Mouse (Mus musculus): Measurements from ENCODE around the gene Spef1.
"Not testable (repeated sequence)": the region's sequence is repeated elsewhere in the genome, so short reads cannot be mapped to it uniquely, and the experiment has no call there.

The Spef1 gene

GRCm38 (mm10) chr2:131186771-131187601 is at the start of gene Spef1, which contains the start of gene Cdc25b:
Gene Spef1 (minus strand): TSS chr2:131187282.
Gene Cdc25b (plus strand): TSS chr2:131186949.
- peak; percentile 79 to 84 for DNase-seq (ENCODE audit: low spot score in 2 of 2)

DNA sequence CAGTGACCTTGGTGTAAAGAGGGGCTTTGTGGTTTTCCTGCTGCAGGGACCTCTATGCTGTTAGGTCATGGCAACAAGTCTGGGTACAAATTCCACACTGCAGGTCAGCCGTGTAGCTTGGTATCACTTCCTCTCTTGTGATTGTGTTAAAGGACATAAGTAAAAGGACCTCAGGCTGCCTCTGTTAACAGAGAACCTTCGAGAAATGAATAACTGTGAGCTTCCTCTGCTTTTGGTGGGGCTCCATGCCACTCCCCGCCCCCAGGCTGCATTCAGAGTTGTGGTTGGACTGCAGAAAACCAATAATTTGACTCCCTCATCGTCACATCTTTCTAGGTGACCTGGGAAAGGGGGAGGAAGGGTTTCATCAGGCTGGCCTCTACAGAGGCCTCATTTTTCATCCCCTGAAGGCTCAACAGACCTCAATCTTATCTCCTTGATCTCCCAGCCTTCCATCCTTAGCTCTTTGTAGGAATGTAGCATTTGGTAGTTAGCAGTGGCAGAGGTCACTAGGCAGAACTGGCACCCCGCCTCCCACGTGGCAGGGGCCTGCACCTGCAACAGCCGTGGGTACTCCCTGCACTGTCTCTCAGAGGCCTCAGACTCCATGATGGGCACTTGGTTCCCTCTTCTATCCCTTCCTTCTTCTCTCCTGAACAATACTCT is 48.0 kb upstream of the Spef1 start:
- no peak for DNase-seq (ENCODE audit: low spot score in 2 of 2)

DNA sequence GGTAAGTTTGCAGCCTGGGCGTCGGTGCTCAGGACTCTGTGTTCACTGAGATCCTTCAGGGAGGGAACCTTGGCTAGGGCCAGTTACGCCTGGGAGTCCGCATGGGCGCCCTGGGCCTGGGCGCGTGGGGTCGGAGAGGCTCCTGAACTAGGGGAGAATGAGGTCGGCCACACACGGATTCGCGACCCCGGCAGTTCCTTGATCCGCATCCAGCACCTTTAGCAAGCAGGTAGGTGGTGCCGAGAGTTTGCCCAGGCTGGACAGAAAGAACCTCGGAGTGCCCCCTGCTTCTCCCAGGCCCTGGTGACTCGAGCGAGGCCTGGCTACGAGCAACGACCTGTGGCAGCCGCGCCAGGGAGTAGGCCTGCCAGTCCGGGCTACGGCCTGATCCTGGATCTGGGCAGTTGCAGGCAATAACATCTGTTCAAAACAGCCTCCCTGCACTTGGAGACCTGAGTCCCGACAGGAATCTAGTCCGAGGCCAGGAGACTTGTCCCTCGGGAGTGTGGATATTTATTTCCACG is 47.1 kb upstream of the Spef1 start:
- no peak for DNase-seq (ENCODE audit: low spot score in 2 of 2)

DNA sequence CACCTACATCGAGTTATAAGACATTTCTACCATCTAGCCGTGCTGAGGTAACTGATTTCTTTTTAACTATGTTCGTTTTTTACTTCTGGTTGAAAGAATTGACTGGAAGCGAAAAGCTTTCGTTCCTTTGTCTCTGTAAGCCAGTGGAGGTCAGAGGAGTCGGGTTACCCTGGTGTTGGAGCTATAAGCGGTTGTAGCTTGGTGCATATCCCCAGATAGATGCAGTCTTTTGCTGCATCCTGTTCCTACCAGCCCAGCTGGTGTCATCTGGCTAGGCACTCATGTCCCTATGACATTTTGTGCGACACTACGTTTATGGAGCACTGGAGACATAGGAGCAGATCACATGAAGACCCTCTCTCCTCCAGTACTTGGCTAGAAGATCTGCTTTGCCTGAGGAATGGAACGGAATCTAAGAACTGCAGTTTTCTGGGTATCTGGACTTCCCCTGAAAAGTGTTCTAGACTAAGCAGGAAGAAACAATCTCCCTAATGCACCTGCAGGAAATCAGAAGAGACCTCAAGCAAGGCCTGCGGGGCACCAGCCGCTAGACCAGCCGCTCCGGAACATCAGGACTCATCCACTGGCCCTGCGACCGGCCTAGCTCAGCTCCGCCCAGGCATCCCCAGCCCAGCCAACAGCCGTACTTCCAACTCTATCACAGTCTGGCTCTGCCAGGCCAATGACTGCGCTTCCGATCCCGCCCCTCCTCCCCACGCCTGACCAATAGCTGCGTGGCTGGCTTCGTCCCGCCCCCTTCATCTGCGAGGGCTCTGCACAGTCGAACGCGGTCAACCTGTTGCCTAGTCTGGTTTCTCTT is 46.4 kb upstream of the Spef1 start, which contains the start of gene Mavs:
Gene Mavs, plus strand, starts transcription at position 757 of the 820 bp plus-strand sequence.
- peak; percentile 89 to 96 for DNase-seq (ENCODE audit: low spot score in 2 of 2)

DNA sequence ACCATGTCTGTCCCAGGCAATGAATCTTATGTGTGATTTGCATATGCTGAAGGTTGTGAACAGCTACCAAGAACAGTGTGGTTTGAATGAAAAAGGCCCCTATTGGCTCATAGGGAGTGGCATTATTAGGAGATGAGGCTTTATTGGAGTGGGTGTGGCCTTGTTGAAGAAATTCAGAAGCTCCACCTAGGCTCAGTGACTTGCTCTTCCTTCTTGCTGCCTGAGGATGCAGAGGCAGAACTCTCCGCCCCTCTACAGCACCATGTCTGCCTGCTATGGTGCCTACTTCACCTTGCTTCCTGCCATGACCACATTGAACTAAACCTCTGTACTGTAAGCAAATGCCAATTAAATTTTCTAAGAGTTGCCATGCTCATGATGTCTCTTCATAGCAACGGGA is 45.5 kb upstream of the Spef1 start:
- DNase-seq (ENCODE audit: low spot score in 2 of 2), result no peak

DNA sequence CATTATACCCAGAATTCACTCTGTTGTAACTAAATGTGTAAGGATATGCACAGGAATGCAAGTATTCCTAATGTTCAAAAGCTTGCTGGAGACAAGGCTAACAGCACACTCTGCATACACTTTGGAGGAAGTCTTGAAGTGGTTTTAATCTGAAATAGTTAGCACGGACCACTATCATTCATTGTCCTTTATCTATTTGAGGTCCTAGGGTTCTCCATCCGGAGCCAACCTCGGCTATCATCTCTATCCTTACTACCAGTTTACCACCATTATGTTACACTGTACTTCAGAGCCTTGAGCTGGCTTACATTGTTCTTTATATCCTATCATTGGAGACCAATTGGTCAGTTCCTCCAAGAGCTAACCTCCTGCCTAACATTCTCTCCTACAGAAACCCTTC is 40.2 kb upstream of the Spef1 start:
- DNase-seq (ENCODE audit: low spot score in 2 of 2), result no peak

DNA sequence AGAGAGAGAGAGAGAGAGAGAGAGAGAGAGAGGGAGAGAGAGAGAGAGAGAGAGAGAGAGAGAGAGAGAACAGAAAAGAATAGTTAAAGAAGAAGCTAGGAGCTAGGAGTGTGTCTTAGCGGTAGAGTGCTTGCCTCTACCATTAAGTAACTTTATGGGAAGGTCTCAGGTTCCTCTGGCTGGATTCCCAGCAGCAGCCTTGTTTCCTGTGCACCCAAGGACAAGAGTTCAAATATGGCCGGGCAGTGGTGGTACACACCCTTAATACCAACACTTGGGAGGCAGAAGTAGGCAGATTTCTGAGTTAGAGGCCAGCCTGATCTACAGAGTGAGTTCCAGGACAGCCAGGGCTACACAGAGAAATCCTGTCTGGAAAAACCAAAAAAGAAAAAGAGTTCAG is 39.6 kb upstream of the Spef1 start:
- DNase-seq (ENCODE audit: low spot score in 2 of 2), result not testable (repeated sequence)

- no peak for DNase-seq (ENCODE audit: low spot score in 2 of 2)
Measured at GRCm38 (mm10) chr2:131225178-131225577, 38.1 kb upstream of the Spef1 start.

DNA sequence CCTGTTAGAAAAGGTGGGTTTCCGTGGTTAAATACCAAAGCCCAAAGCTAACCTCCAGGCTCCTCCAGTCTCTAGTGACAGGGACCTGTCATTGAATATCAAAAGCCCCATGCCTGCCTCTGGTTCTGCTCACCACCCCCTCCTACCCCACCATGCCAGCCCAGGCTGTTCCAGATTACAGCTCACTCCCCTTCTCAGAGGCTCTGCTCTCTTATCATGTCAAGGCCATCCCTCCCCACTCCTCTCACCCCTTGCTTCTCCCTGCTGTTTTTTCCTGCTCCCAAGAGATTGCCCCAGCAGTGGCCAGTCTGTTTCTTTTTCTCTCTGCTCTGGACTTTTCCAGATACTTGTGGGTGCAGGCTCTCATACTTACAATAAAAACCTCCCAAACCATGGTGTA is 36.5 kb upstream of the Spef1 start:
- DNase-seq (ENCODE audit: low spot score in 2 of 2), result no peak

GRCm38 (mm10) chr2:131222562-131222961 is 35.5 kb upstream of the Spef1 start:
- DNase-seq (ENCODE audit: low spot score in 2 of 2), result no peak

DNA sequence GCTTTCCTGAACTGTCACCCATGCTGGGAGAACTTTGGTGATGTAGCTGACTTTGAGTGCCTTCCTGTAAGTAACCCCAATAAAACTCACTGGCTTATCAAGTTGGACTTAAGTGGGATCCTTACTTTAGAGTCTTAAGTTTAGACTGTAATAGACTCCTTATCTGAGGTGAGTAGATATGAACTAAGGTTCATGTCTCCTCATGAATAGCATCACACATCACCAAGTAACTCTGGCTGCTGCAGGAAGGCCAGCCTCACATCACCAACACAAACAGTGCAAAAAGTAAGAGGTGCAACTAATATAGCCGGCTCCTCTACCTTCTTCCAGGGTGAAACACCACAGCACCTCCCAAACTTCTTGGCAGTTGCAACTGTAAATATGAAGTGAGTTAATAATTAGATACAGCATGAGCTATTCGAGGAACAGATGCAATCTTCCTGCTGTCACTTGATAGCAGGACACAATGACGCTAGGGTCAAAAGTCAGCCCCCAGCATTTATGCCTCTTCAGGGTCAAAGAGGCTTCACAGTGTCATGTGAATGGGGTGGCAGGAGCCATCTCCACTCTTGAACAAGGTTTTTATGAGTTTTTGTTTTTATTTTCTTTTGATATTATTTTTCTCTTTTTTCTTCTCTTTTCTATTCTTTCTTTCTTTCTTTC is 34.9 kb upstream of the Spef1 start:
- DNase-seq (ENCODE audit: low spot score in 2 of 2), result no peak

DNA sequence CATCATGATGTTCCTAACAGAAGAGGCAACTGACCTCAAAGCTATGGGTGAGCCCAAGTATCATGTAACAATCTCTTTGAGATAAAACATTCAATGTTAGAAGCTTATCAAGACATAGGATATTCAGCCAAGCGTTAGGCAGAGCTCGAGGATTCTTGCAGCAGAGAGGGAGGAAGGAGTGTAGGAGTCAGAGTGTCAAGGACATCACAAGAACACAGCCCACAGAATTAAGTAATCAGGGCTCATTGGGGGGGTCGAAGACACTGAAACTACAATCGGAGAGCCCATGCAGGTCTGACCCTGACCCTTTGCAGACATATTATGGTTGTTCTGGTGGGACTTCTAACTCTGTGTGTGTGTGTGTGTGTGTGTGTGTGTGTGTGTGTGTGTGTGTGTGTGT is 32.9 kb upstream of the Spef1 start:
- no peak for DNase-seq (ENCODE audit: low spot score in 2 of 2)

DNA sequence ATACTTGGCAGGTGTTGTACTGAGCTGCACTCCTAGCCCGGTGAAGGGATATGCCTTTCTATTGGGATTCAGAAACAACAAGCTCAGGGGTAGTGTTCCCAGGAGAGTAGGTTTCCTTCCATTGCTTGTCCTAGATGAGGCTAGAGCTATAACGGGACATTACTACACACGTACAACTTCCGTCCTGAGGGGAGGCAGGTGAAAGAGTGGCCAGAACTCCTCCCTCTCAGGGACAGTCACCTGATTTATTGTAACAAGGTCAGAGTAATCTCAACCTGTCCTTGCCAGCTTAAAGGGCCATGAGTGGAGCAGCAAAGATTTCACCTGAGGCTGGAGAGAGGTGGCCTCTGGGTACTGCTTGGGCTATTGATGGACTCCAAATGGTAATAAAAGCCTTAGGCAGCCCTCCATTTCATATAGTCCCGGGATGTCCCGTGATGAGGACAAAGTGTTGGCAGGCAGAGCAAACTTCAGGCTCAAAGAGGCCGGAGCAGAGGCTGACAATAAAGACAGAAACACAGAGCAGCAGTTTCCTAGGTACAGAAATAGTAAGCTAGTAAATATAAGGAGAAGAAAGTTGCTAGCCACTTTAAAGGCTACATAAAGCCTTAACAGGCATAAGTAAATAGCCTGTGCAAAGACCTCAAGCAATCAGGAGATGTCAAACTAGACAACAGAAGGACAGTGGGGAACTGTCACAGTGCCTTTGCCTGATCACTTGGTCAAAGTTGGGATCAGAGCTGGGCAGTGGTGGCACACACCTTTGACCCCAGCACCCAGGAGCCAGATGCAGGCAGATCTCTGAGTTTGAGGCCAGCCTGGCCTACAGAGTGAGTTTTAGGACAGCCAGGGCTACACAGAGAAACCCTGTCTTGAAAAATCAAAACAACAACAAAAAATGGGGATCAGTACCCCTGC is 29.1 kb upstream of the Spef1 start:
- no peak for DNase-seq (ENCODE audit: low spot score in 2 of 2)

DNA sequence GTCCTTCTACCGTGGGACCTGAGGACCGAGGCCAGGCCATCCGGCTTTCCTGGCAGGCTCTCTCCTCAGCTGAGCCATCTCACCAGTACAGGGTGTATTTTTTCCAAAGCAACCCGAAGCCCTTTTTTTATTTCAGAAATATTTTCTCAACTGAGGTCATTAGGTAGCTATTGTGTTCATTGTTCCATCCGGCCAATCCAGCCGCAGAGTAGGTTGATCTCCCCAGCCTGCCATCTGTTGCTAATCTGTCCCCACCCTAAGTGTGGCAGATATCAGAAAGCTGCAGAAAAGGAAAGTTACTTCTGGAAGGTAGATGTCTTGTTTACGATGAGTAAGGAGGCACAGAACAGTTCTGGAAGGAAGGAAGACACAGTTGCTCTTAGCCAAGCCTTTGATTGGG is 26.7 kb upstream of the Spef1 start:
- DNase-seq (ENCODE audit: low spot score in 2 of 2), result no peak

GRCm38 (mm10) chr2:131211026-131211615 is 24.0 kb upstream of the Spef1 start:
- peak in 1 of 2 experiments; percentile 26 for DNase-seq (ENCODE audit: low spot score in 2 of 2)

GRCm38 (mm10) chr2:131209969-131210792 is 23.1 kb upstream of the Spef1 start:
- DNase-seq (ENCODE audit: low spot score in 2 of 2), result peak; percentile 94 to 96

GRCm38 (mm10) chr2:131209125-131209795 is 22.2 kb upstream of the Spef1 start:
- no peak for DNase-seq (ENCODE audit: low spot score in 2 of 2)

DNA sequence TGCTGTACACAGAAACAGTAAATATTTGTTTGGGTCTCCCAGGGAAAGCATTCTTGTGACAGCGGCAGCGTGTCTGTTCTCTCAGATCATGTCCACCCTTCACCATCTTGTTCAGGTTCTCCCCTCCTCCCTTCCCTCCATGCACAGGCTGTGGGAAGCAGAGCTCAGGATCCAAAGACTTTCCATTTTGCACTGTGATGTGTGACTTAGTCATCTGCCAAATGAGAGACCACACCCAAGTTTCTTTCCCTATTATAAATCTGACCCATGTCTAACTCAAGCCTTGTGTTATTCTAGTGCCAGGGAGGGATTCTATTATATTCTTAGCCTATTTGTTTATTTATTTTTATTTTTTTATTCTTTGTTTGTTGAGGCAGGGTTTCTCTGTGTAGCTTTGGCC is 21.3 kb upstream of the Spef1 start:
- no peak for DNase-seq (ENCODE audit: low spot score in 2 of 2)
